Mouse (Mus musculus) urinary bladder, postnatal 36 days (tissue): ENCODE results near the gene Btbd35f5.
"Not testable (repeated sequence)": the region's sequence is repeated elsewhere in the genome, so short reads cannot be mapped to it uniquely, and the experiment has no call there.

ENCODE experiments used
- DNase-seq, 2 experiments: peaks; one replicate each; pipeline ENCODE4 v3.0.0; 2022; ENCODE audit warnings: low spot score in 2 of 2, mixed read lengths in 1 of 2

Gene Btbd35f5

GRCm38 (mm10) chrX:32973597-32973996, at the start of gene Btbd35f5:
Gene Btbd35f5 (plus strand): TSS chrX:32973897.
- DNase-seq = not testable (repeated sequence)

- not testable (repeated sequence) for DNase-seq
These were observed 32.2 kb upstream of the Btbd35f5 start, which contains the start of gene Gm21789 for GRCm38 (mm10) chrX:32941468-32941867. Gene Gm21789 (plus strand): TSS chrX:32941768.
